Mouse (Mus musculus) CH12.LX (cell line): ENCODE measurements at regions not wholly inside any gene's neighbourhood (a gene's known extent, or its start where the extent isn't known, plus 50 kb on each side); places are given as distances from the start of the nearest gene placed in this dataset.

Source experiments
- DNase-seq: peaks from one replicate; pipeline ENCODE4 v3.0.0-alpha.2; 2013; ENCODE audit errors: extremely low read depth
- H3K27ac ChIP-seq: 2 replicates; pipeline ENCODE4 v1.5.1; 2012; ENCODE audit warnings: low read depth, mild to moderate bottlenecking, control low read depth, moderate library complexity; ENCODE audit not compliant: insufficient read depth
- H3K27me3 ChIP-seq: replicated peaks from 2 replicates; pipeline ENCODE3; 2012; ENCODE audit warnings: inconsistent platforms
- H3K36me3 ChIP-seq, 2 experiments: replicated peaks in 1 of 2; 2 replicates each; pipeline versions ENCODE3 to v1.6.1; 2012; ENCODE audit warnings: inconsistent platforms in 1 of 2, low read length in 1 of 2, mild to moderate bottlenecking in 1 of 2, mixed read lengths in 1 of 2, moderate library complexity in 1 of 2; ENCODE audit not compliant: control insufficient read depth in 1 of 2, insufficient read depth in 1 of 2
- H3K4me1 ChIP-seq, 2 experiments: 2 replicates each; pipeline ENCODE4 v1.6.1; 2012; ENCODE audit warnings: inconsistent platforms in 1 of 2, moderate library complexity in 1 of 2; ENCODE audit not compliant: insufficient read depth in 2 of 2, control insufficient read depth in 1 of 2
- H3K4me2 ChIP-seq: 2 replicates; pipeline ENCODE4 v1.6.1; 2012; ENCODE audit warnings: low read depth, mild to moderate bottlenecking, control low read depth; ENCODE audit not compliant: poor library complexity, insufficient read depth, severe bottlenecking
- H3K4me3 ChIP-seq, 3 experiments: fragments of 150-350 bp in 1 of 3; sonication (generic) in 1 of 3; replicated peaks in 1 of 3; 2 replicates each; pipeline versions ENCODE3 to v1.5.1; 2011 to 2012; ENCODE audit warnings: low read depth in 2 of 3, low read length in 2 of 3, mild to moderate bottlenecking in 2 of 3, moderate library complexity in 2 of 3, control low read depth in 1 of 3, improper control_type of control experiment in 1 of 3, inconsistent platforms in 1 of 3, mixed read lengths in 1 of 3; ENCODE audit not compliant: poor library complexity in 1 of 3
- H3K79me2 ChIP-seq: replicated peaks from 2 replicates; pipeline ENCODE4 v1.6.1; 2012; ENCODE audit warnings: mild to moderate bottlenecking, moderate library complexity; ENCODE audit not compliant: control insufficient read depth, poor library complexity, insufficient read depth, severe bottlenecking; ENCODE audit errors: extremely low read depth
- H3K9ac ChIP-seq: 2 replicates; pipeline ENCODE4 v1.6.1; 2012; ENCODE audit warnings: low read depth, mild to moderate bottlenecking, control low read depth, moderate library complexity; ENCODE audit not compliant: insufficient read depth
- H3K9me3 ChIP-seq: replicated peaks from 2 replicates; pipeline ENCODE3; 2012; ENCODE audit warnings: low read length, inconsistent platforms, mixed read lengths
- CTCF ChIP-seq, 2 experiments: IDR thresholded peaks in 1 of 2; conservative IDR thresholded peaks in 1 of 2; 2 replicates each; pipeline ENCODE4 v1.5.1; 2011 to 2012; ENCODE audit warnings: low read depth in 2 of 2, low read length in 2 of 2, improper control_type of control experiment in 1 of 2, inconsistent platforms in 1 of 2, mild to moderate bottlenecking in 1 of 2, moderate library complexity in 1 of 2
- ELF1 ChIP-seq: IDR thresholded peaks from 2 replicates; pipeline ENCODE4 v1.6.1; 2014; ENCODE audit warnings: low read depth, mild to moderate bottlenecking, inconsistent platforms, low read length, improper control_type of control experiment
- JUND ChIP-seq: conservative IDR thresholded peaks from 2 replicates; pipeline ENCODE4 v1.6.1; 2011; ENCODE audit warnings: low read depth, low read length, improper control_type of control experiment
- KAT2A ChIP-seq: IDR thresholded peaks from 2 replicates; pipeline ENCODE4 v1.6.1; 2012; ENCODE audit warnings: low read length, improper control_type of control experiment, inconsistent platforms; ENCODE audit not compliant: insufficient replicate concordance
- MAFK ChIP-seq: IDR thresholded peaks from 2 replicates; pipeline ENCODE4 v1.6.1; 2011; ENCODE audit warnings: low read length, improper control_type of control experiment; ENCODE audit not compliant: insufficient replicate concordance
- MAZ ChIP-seq: IDR thresholded peaks from 2 replicates; pipeline ENCODE4 v1.6.1; 2012; ENCODE audit warnings: low read depth, mild to moderate bottlenecking, inconsistent platforms, low read length, improper control_type of control experiment, moderate library complexity
- MEF2A ChIP-seq: IDR thresholded peaks from 2 replicates; pipeline ENCODE4 v1.6.1; 2014; ENCODE audit warnings: low read depth, mild to moderate bottlenecking, inconsistent platforms, low read length, improper control_type of control experiment, borderline replicate concordance
- MXI1 ChIP-seq: IDR thresholded peaks from 2 replicates; pipeline ENCODE4 v1.6.1; 2011; ENCODE audit warnings: mild to moderate bottlenecking, low read depth, low read length, improper control_type of control experiment
- NRF1 ChIP-seq: IDR thresholded peaks from 2 replicates; pipeline ENCODE4 v1.6.1; 2014; ENCODE audit warnings: low read depth, mild to moderate bottlenecking, inconsistent platforms, low read length, improper control_type of control experiment, moderate library complexity
- POLR2A ChIP-seq: IDR thresholded peaks from 2 replicates; pipeline ENCODE4 v1.6.1; 2011; ENCODE audit warnings: low read depth, mild to moderate bottlenecking, improper control_type of control experiment, low read length
- POLR2AphosphoS2 ChIP-seq: IDR thresholded peaks from 2 replicates; pipeline ENCODE4 v1.6.1; 2011; ENCODE audit warnings: low read depth, low read length, improper control_type of control experiment
- RCOR1 ChIP-seq: conservative IDR thresholded peaks from 2 replicates; pipeline ENCODE4 v1.6.1; 2012; ENCODE audit warnings: low read depth, mild to moderate bottlenecking, inconsistent platforms, low read length, improper control_type of control experiment
- TBP ChIP-seq: conservative IDR thresholded peaks from 2 replicates; pipeline ENCODE4 v1.6.1; 2011; ENCODE audit warnings: low read depth, low read length, improper control_type of control experiment
- USF1 ChIP-seq: IDR thresholded peaks from 2 replicates; pipeline ENCODE4 v1.6.1; 2014; ENCODE audit warnings: low read depth, mild to moderate bottlenecking, inconsistent platforms, low read length, improper control_type of control experiment
- USF2 ChIP-seq: conservative IDR thresholded peaks from 2 replicates; pipeline ENCODE4 v1.6.1; 2011; ENCODE audit warnings: low read depth, low read length, improper control_type of control experiment
- ZC3H11A ChIP-seq: IDR thresholded peaks from 2 replicates; pipeline ENCODE4 v1.6.1; 2012; ENCODE audit warnings: low read depth, mild to moderate bottlenecking, inconsistent platforms, low read length, improper control_type of control experiment
- ZKSCAN1 ChIP-seq: IDR thresholded peaks from 2 replicates; pipeline ENCODE4 v1.6.1; 2012; ENCODE audit warnings: low read depth, inconsistent platforms, low read length, improper control_type of control experiment, borderline replicate concordance
- dilution Hi-C: fragments of 300-500 bp; cut with MboI; formaldehyde crosslinking; loops from 2 replicates; pipeline ENCODE4 v1.14.3; 2020; ENCODE audit warnings: low sequenced_read_pairs; ENCODE audit not compliant: extremely low pct_unique_long_range_greater_than_20kb, extremely low pct_ligation_motif_present
- in situ Hi-C: fragments of 300-500 bp; cut with MboI; formaldehyde crosslinking; loops from 3 replicates; pipeline ENCODE4 v1.14.3; 2019; ENCODE audit warnings: low sequenced_read_pairs, low pct_ligation_motif_present, low pct_unique_long_range_greater_than_20kb, mixed read lengths

DNA sequence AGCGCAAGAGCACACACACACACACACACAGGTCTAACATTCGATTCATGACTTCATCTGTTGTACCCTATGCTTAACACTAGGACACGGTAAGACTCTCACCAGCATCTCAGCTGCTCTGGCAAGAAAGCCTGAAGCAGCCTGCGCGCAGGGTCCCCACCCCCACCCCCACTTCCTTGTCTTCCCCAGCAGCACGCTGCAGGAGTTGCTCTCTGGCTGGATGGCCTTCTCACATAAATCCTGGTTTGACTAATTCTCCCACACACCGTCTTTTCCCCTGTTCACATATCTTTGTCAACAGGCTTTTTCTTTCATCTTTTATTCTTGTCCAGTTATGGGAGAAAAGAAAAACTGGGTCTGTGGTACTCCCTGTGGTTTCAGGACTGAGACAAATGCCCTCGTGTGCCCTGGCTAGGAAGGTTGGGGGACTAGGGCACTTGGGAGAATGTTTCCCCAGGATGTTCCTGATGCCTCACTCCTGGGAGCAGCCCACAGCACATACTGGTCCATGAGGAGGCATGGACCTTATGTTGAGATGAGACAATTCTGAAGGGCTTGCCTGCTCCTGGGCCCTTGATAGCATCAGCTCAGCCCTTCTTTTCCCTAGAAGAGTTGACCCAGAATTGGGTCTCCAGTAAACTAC, 181.2 kb downstream of the Mreg start:
- in situ Hi-C loops (no loop called here), dilution Hi-C loops (no loop called here)
- DNase-seq: no peak
- Histone ChIP-seq H3K4me3 (no peak overlapping the region), H3K27me3 (no peaks in the 10 kb centered on the region), H3K36me3 (no peaks in the 10 kb centered on the region), H3K9me3 (no peaks in the 10 kb centered on the region), H3K4me2 (no peak overlapping the region), H3K79me2 (no peaks in the 10 kb centered on the region), H3K4me1 (no peaks in the 10 kb centered on the region), H3K27ac (no peak overlapping the region), H3K9ac (no peak overlapping the region)
- TF ChIP-seq POLR2A (no peak), MXI1 (no peak), ZKSCAN1 (no peak), POLR2AphosphoS2 (no peak), CTCF (conservative IDR thresholded peaks at IDR 0.05 in 1 of 2, IDR thresholded peaks at IDR 0.05 in 1 of 2; ENCODE audit: low read depth in 2 of 2, low read length in 2 of 2) (no peak), RCOR1 (no peak)

DNA sequence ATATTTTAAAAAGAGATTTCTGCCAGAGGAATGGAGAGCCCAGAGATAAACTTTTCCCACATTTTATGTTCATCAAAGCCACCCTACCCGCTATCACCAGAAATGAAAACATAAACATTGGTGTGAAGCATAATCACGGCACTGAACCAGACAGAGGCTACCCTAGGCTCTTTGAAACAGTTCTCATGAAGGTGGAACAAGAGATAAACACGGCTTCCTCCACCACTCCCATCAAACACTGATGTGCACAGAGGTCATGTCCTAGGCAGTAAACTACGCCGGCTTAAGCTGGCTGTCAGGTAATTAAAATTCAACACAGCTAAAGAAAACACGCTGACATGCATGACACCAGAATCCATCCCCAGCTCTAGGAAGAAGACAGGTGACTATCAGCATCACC, 182.5 kb downstream of the Mreg start:
- Histone ChIP-seq H3K9me3 (no peaks in the 10 kb centered on the region), H3K36me3 (no peaks in the 10 kb centered on the region), H3K4me3 (no peak overlapping the region), H3K9ac (no peak overlapping the region), H3K79me2 (no peaks in the 10 kb centered on the region), H3K4me2 (no peak overlapping the region), H3K27ac (no peak overlapping the region), H3K4me1 (no peaks in the 10 kb centered on the region), H3K27me3 (no peaks in the 10 kb centered on the region)
- dilution Hi-C loops: no loop called here
- DNase-seq: no peak
- in situ Hi-C loops: no loop called here
- TF ChIP-seq USF2 (no peak), ZC3H11A (no peak), KAT2A (no peak), NRF1 (no peak), USF1 (no peak), JUND (no peak), MAFK (no peak), TBP (no peak), MAZ (no peak), ELF1 (no peak), MEF2A (no peak)
